Mouse (Mus musculus) midbrain, embryonic 10.5 days (tissue): ENCODE measurements around the gene H2-T3. TPM values are rescaled to one million over a fixed set of nuclear protein-coding genes. Genes with fewer than 3 reads are reported as not detected.
"Not testable (repeated sequence)": the region's sequence is repeated elsewhere in the genome, so short reads cannot be mapped to it uniquely, and the experiment has no call there.

Source experiments
- DNase-seq: peaks from one replicate; pipeline ENCODE4 v3.0.0-alpha.2; 2017; ENCODE audit warnings: low spot score
- H3K27ac ChIP-seq: fragments of 300-500 bp; sonication (generic); replicated peaks from 2 replicates; pipeline ENCODE4 v1.5.1; 2016; ENCODE audit warnings: mild to moderate bottlenecking
- H3K27me3 ChIP-seq: fragments of 300-500 bp; sonication (generic); 2 replicates; pipeline ENCODE4 v1.6.1; 2016; ENCODE audit warnings: low read depth, mild to moderate bottlenecking; ENCODE audit not compliant: poor library complexity, severe bottlenecking
- H3K36me3 ChIP-seq: fragments of 300-500 bp; sonication (generic); 2 replicates; pipeline ENCODE4 v1.6.1; 2016; ENCODE audit warnings: mild to moderate bottlenecking, moderate library complexity
- H3K4me1 ChIP-seq: fragments of 300-500 bp; sonication (generic); 2 replicates; pipeline ENCODE4 v1.6.1; 2016
- H3K4me3 ChIP-seq: fragments of 300-500 bp; sonication (generic); 2 replicates; pipeline ENCODE4 v1.5.1; 2016; ENCODE audit warnings: mild to moderate bottlenecking, moderate library complexity
- H3K9me3 ChIP-seq: fragments of 300-500 bp; sonication (generic); replicated peaks from 2 replicates; pipeline ENCODE4 v1.6.1; 2016; ENCODE audit warnings: mild to moderate bottlenecking
- WGBS: fragments of 180-500 bp; shearing (Covaris S2); methylation state at CpG from one replicate; pipeline ENCODE4 v1.1.7; 2016; 5-methylcytosine and 5-hydroxymethylcytosine counted together
- polyA plus RNA-seq: library from polyadenylated mRNA; unstranded; fragments of >200 nt; fragmentation: Nextera tagmentation; extraction: Ambion mirVana; gene quantifications from 2 replicates; pipeline ENCODE4 v1.2.1, GENCODE M21; 2016

H2-T3 gene
- not detected in 2 replicates for polyA plus RNA-seq

DNA sequence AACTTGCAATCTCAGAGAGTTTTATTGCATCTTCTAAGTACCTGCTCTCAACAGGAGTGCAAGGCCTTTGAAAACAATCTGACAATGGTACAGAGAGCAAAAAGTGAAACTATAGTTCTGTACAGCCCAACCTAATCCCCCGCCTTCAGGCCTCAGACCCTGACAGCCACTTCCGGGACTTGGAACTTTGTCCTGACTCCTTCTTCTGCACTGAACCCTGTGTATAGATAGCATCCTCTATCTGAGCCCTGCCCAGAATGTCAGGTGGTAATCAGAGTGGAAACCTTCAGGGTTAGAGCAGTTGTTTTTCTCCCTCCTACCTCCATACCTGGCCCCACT, at the start of gene H2-T3:
Gene H2-T3, minus strand, starts transcription at position 119 of the 339 bp plus-strand sequence.
- 77% methylated on average over 2 of the region's 2 CpGs for WGBS
- Histone ChIP-seq H3K27me3 (peaks cover 73% of the 10 kb centered on the region), H3K27ac (no peak within 1 kb of the TSS), H3K4me1 (no peaks in the 10 kb centered on the region), H3K9me3 (no peaks in the 10 kb centered on the region), H3K4me3 (no peak within 1 kb of the TSS), H3K36me3 (no peaks in the 10 kb centered on the region)
- no peak for DNase-seq

GRCm38 (mm10) chr17:36237321-36237921, 47.3 kb upstream of the H2-T3 start:
- DNase-seq = peak; percentile 39
- Histone ChIP-seq H3K4me1 (peaks cover 12% of the 10 kb centered on the region), H3K27ac (peak overlapping the region; percentile 63), H3K27me3 (peaks cover 34% of the 10 kb centered on the region), H3K9me3 (no peaks in the 10 kb centered on the region), H3K36me3 (no peaks in the 10 kb centered on the region), H3K4me3 (peak overlapping the region; percentile 56)
- 4% methylated on average over 27 of the region's 27 CpGs for WGBS

- H3K9me3 ChIP-seq, H3K4me1 ChIP-seq, H3K27ac ChIP-seq, H3K4me3 ChIP-seq, H3K36me3 ChIP-seq, DNase-seq: not testable (repeated sequence)
- WGBS = 40% methylated on average over 9 of the region's 9 CpGs
- peaks cover 34% of the 10 kb centered on the region for H3K27me3 ChIP-seq
These were observed 45.2 kb upstream of the H2-T3 start for GRCm38 (mm10) chr17:36235300-36235699.

GRCm38 (mm10) chr17:36233572-36233971, 43.5 kb upstream of the H2-T3 start:
- Histone ChIP-seq H3K27me3 (peaks cover 29% of the 10 kb centered on the region), H3K27ac (no peak overlapping the region), H3K4me1 (peaks cover 6% of the 10 kb centered on the region), H3K9me3 (no peaks in the 10 kb centered on the region), H3K36me3 (no peaks in the 10 kb centered on the region), H3K4me3 (no peak overlapping the region)
- WGBS = 88% methylated on average over 5 of the region's 5 CpGs
- DNase-seq = no peak

GRCm38 (mm10) chr17:36231318-36231717, 41.2 kb upstream of the H2-T3 start:
- WGBS = 10% methylated on average over 36 of the region's 36 CpGs
- Histone ChIP-seq H3K36me3 (no peaks in the 10 kb centered on the region), H3K9me3 (no peaks in the 10 kb centered on the region), H3K4me3 (no peak overlapping the region), H3K27ac (no peak overlapping the region), H3K4me1 (no peaks in the 10 kb centered on the region; the same call in 1 of the 2 replicates), H3K27me3 (peaks cover 6% of the 10 kb centered on the region)
- DNase-seq = peak; percentile 100

DNA sequence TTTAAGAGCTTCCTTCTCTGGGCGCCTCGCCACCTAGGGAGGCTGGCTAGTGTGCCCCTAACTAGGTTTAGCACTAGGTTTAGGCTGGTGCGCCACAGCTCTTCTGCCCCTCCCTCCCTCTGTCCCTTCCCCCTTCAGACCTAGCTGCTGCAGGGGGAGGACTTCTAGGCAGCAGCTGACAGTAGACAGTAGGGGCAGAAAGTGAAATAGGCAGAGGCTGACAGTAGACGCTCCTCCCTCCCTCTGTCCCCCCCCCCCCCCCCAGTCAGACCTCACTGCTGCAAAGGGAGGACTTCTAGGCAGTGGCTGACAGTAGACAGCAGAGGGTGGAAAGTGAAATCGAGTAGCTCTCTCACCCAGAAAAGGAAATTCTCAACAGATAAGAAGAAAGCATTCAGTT, 39.0 kb upstream of the H2-T3 start:
- 14% methylated on average over 4 of the region's 5 CpGs for WGBS
- H3K9me3 ChIP-seq = no peaks in the 10 kb centered on the region
- no peak overlapping the region for H3K27ac ChIP-seq
- H3K4me1 ChIP-seq = peaks cover 9% of the 10 kb centered on the region; the same call in 1 of the 2 replicates
- no peaks in the 10 kb centered on the region for H3K36me3 ChIP-seq
- no peak for DNase-seq
- no peak overlapping the region for H3K4me3 ChIP-seq
- H3K27me3 ChIP-seq = peaks cover 20% of the 10 kb centered on the region

- no peak overlapping the region for H3K4me3 ChIP-seq
- H3K9me3 ChIP-seq = no peaks in the 10 kb centered on the region
- peaks cover 30% of the 10 kb centered on the region for H3K27me3 ChIP-seq
- WGBS = 16% methylated on average over 8 of the region's 8 CpGs
- peaks cover 9% of the 10 kb centered on the region; the same call in 1 of the 2 replicates for H3K4me1 ChIP-seq
- H3K27ac ChIP-seq = no peak overlapping the region
- no peaks in the 10 kb centered on the region for H3K36me3 ChIP-seq
- no peak for DNase-seq
These were observed 36.8 kb upstream of the H2-T3 start for GRCm38 (mm10) chr17:36226921-36227320.

- Histone ChIP-seq H3K4me1 (peaks cover 9% of the 10 kb centered on the region; the same call in 1 of the 2 replicates), H3K36me3 (no peaks in the 10 kb centered on the region), H3K27ac (no peak overlapping the region), H3K4me3 (peak overlapping the region; percentile 30), H3K9me3 (no peaks in the 10 kb centered on the region), H3K27me3 (peaks cover 46% of the 10 kb centered on the region)
- 6% methylated on average over 9 of the region's 9 CpGs for WGBS
- no peak for DNase-seq
These were observed 35.2 kb upstream of the H2-T3 start for GRCm38 (mm10) chr17:36225231-36225824.

- H3K4me3 ChIP-seq = no peak overlapping the region
- H3K27me3 ChIP-seq = peaks cover 52% of the 10 kb centered on the region
- no peaks in the 10 kb centered on the region for H3K9me3 ChIP-seq
- WGBS = 57% methylated on average over 3 of the region's 3 CpGs
- H3K36me3 ChIP-seq = no peaks in the 10 kb centered on the region
- DNase-seq = no peak
- H3K27ac ChIP-seq = no peak overlapping the region
- H3K4me1 ChIP-seq = peaks cover 9% of the 10 kb centered on the region; the same call in 1 of the 2 replicates
These were observed 34.4 kb upstream of the H2-T3 start for GRCm38 (mm10) chr17:36224451-36224850.

- peaks cover 8% of the 10 kb centered on the region for H3K4me1 ChIP-seq
- H3K27me3 ChIP-seq = peaks cover 86% of the 10 kb centered on the region
- no peak overlapping the region for H3K27ac ChIP-seq
- H3K9me3 ChIP-seq = no peaks in the 10 kb centered on the region
- no peak overlapping the region for H3K4me3 ChIP-seq
- DNase-seq = no peak
- H3K36me3 ChIP-seq = no peaks in the 10 kb centered on the region
- WGBS = 53% methylated on average over 5 of the region's 5 CpGs
These were observed 28.6 kb upstream of the H2-T3 start for GRCm38 (mm10) chr17:36218594-36219155.

DNA sequence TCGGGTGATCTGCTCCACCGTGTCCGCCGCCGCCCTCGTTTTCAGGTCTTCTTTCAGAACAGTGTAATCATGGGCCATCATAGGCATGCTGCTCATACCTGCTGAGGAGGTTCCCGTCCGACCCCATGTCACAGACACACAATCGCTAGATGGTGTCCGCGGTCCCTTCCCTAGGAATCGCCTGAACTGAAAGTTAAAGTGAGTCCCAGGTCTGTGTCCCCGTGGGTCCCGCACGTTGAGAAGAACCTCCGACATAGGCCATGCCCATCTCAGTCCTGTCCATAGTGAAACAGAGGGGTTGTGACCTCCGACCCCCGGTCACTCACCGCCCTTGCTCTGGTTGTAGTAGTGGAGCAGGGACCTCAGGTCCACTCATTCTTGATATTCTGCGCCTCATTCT, 25.5 kb upstream of the H2-T3 start:
- Histone ChIP-seq H3K9me3 (no peaks in the 10 kb centered on the region), H3K27me3 (peaks cover 91% of the 10 kb centered on the region), H3K27ac (no peak overlapping the region), H3K4me3 (peak overlapping the region; percentile 34), H3K4me1 (peaks cover 8% of the 10 kb centered on the region), H3K36me3 (no peaks in the 10 kb centered on the region)
- DNase-seq = no peak
- 4% methylated on average over 20 of the region's 20 CpGs for WGBS

GRCm38 (mm10) chr17:36206846-36207245, 16.8 kb upstream of the H2-T3 start:
- H3K27me3 ChIP-seq = peaks cover 85% of the 10 kb centered on the region
- H3K27ac ChIP-seq = no peak overlapping the region
- no peak for DNase-seq
- no peak overlapping the region for H3K4me3 ChIP-seq
- peaks cover 11% of the 10 kb centered on the region for H3K4me1 ChIP-seq
- H3K9me3 ChIP-seq = no peaks in the 10 kb centered on the region
- H3K36me3 ChIP-seq = no peaks in the 10 kb centered on the region

GRCm38 (mm10) chr17:36205862-36206261, 15.8 kb upstream of the H2-T3 start:
- Histone ChIP-seq H3K4me1 (peaks cover 11% of the 10 kb centered on the region), H3K27ac (no peak overlapping the region), H3K36me3 (no peaks in the 10 kb centered on the region), H3K9me3 (no peaks in the 10 kb centered on the region), H3K27me3 (peaks cover 84% of the 10 kb centered on the region), H3K4me3 (peak overlapping the region; percentile 52)
- WGBS = 1% methylated on average over 41 of the region's 41 CpGs
- DNase-seq = peak; percentile 50
